Mouse (Mus musculus) brown adipose tissue, adult 24 weeks (tissue): ENCODE results near the gene Josd1. TPM values are rescaled to one million over a fixed set of nuclear protein-coding genes. Genes with fewer than 3 reads are reported as not detected.

Experiments
- H3K27ac ChIP-seq: fragments of 200-500 bp; replicated peaks from 2 replicates; pipeline ENCODE4 v1.5.1; 2012; ENCODE audit warnings: low read depth, mild to moderate bottlenecking, low read length
- H3K4me1 ChIP-seq: fragments of 200-500 bp; 2 replicates; pipeline ENCODE4 v1.6.1; 2012; ENCODE audit warnings: low read length, mixed read lengths; ENCODE audit not compliant: control insufficient read depth, insufficient read depth, insufficient read length
- H3K4me3 ChIP-seq: fragments of 200-500 bp; 2 replicates; pipeline ENCODE4 v1.5.1; 2012; ENCODE audit warnings: low read depth, mild to moderate bottlenecking, low read length, moderate library complexity; ENCODE audit not compliant: insufficient read depth
- polyA plus RNA-seq: library from polyadenylated mRNA; stranded (reverse); fragments of >200 nt; gene quantifications from 2 replicates; pipeline ENCODE4 v1.2.4, GENCODE M21; 2012; ENCODE audit not compliant: missing spikeins, insufficient read depth, insufficient read length

Josd1 gene
- polyA plus RNA-seq = 25.5 and 29.5 TPM in 2 replicates

DNA sequence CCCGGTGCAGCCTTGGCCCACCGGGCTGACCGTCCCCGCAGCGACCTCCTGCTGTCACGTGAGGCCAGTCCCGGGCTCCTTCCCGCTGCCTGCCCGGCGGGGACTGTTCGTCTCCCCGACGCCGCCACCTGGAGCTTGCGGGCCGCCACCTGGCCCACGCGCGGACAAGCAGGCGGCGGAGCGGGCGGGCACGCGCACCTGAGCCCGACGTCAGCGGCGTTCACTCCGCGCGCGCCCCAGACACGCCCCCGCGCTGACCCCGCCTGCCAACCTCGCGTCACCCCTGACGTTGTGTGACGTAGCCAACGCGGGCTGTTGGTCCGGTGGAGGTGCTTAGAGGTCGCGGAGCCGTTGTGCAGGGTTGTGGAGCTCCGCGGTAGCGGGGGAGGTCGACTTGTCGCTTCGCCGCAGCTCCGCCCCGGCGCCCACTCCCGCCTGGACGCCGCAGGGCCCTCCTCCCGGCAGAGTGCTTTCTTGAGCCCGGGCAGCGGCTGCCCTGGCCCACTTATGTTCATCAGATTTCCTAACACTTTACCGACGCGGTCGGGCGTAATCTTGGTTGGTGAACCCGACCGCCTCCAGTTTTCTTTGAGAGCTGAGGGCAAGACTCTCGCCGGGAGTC, at the start of gene Josd1:
Josd1 (minus strand) TSS at position 274 of the 622 bp plus-strand sequence.
- Histone ChIP-seq H3K4me1 (peaks cover 33% of the 10 kb centered on the region), H3K27ac (peak within 1 kb of the TSS; percentile 95), H3K4me3 (peak within 1 kb of the TSS; percentile 91)

DNA sequence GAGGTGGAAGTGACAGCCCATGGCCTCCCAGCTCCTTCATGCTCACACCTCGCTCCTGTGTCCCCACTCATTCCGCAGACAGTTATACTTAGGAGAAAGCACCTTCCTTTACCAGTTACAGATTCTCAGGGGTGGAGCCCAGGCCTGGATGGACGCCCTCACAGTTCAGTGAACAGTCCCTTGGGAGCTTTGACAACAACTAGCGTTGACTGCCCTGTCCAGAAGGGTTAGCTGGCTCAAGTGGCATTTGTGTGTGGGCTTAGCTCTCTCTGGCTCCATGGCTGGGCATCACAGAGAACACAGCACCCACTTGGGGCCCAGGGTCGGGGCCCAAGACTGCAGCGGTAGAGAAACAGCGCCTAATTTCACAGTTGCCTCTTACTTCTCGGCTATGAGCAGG, 46.6 kb upstream of the Josd1 start:
- Histone ChIP-seq H3K27ac (peak overlapping the region; percentile 99), H3K4me3 (peak overlapping the region; percentile 54), H3K4me1 (peaks cover 7% of the 10 kb centered on the region)

DNA sequence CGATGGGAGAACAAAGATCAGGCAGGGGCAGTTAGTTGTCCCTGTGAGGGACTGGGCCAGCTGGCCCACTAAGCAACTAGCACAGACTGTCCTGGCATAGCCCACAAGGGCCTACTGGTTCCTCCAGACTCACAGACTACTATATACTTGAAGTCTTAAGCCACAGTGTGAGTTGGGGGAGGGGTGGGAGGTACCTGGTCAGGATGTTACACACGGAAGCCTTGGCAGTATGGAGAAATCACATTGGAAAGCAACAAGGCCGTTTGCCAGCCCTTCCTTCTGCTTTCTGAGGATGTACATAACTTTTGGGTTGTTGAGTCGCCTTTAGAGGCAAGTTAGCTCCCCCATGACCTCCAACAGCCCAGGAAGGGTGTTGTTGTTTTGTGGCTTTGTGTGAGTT, 45.9 kb upstream of the Josd1 start:
- Histone ChIP-seq H3K27ac (peak overlapping the region; percentile 61), H3K4me1 (peaks cover 4% of the 10 kb centered on the region), H3K4me3 (peak overlapping the region; percentile 27; the same call in 1 of the 2 replicates)

DNA sequence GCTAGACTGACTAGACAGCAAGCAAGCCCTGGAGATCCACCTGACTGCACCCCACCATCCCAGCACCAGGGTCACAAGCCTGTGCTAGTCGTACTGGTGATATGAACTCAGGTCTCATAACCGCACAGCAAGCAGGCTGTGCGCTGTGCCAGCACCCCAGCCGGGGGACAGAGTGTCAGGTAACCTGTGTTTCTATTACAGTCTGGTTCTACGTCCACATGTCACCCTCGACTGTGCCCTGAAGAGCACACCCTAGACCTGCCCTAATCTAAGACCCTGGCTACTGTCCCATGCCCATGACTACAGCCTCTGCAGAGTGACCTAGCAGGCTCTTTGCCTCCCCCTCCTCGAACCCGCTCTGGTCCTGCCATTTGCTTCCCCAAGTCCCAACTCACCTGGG, 45.5 kb upstream of the Josd1 start:
- Histone ChIP-seq H3K4me1 (peaks cover 4% of the 10 kb centered on the region), H3K27ac (peak overlapping the region; percentile 1), H3K4me3 (0 out of 2 replicates have a peak overlapping the region, but pooled peaks have one; percentile 27)

DNA sequence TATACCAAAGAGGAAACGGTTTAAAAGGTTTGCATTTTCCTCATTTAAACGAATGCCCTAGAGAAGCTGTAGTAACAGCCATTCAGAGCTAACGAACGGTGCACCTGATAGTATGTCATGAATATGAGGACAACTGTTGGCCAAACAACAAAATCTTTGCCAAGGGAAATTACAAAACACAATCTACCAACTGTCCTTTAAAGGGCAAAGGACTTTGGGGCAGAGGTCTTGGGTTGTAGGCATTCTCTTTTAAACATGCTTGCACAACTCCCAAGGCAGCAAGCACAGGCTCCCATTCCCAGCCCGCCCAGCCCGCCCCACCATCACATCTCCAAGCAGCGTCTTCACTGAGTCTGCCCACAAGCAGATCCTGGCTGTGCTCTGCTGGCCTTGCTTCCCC, 43.8 kb upstream of the Josd1 start:
- H3K4me3 ChIP-seq = no peak overlapping the region
- H3K4me1 ChIP-seq = peaks cover 4% of the 10 kb centered on the region
- peak overlapping the region; percentile 41; the same call in 1 of the 2 replicates for H3K27ac ChIP-seq

DNA sequence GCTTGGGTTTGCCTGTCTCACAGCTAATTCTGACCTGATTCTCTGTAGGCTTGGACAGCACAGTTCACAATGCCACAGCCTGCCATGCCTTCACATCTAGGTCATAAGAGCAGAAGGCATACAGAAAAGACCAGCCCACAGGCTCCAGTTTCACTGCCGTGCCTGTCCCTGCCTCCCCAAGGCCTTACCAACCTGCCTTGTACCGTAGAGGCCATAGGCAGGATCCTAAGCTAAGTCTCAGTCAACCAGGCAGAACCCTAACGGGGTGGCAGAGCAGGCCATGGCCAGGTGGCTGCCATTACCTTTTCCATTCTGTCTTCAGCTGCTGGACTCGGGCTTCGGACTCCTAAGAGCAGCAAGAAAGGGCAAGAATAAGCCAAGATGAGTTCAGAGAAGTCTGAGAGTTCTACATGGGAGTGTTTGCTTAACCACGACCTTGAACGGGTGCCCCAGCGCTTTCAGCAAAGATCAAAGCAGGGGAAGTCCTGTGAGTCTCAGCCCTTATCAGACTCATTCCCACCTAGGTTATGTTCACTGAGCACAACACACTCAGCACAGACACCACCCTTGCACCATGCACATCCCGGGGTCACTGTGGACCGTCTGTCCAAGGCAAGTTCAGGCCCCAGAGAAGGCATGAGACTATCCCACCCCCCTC, 41.1 kb upstream of the Josd1 start:
- H3K4me3 ChIP-seq = no peak overlapping the region
- peak overlapping the region; percentile 46 for H3K27ac ChIP-seq

DNA sequence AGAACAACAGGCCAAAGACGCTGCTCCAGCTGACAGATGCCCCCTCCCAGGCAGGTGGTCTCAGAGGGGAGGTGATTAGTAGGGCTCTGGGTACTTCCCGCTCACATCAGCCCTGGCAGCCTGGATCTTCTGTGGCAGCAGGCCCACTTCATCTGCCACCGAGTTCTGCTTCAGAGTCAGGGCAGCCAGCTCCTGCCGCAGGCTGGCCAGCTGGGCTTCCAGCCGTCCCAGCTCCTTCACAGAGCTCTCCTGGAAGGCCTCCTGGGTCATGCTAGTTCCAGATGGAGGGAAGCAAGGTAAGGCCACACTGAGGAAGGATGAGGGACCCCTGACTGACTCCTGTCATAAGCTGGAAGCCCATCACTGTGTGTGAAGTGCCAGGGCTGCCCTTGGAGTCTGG, 40.6 kb upstream of the Josd1 start:
- Histone ChIP-seq H3K27ac (peak overlapping the region; percentile 46), H3K4me3 (no peak overlapping the region), H3K4me1 (no peaks in the 10 kb centered on the region; the same call in 1 of the 2 replicates)

More for the DNA sequence above, 41.1 kb upstream of the Josd1 start:
- peaks cover 3% of the 10 kb centered on the region for H3K4me1 ChIP-seq

DNA sequence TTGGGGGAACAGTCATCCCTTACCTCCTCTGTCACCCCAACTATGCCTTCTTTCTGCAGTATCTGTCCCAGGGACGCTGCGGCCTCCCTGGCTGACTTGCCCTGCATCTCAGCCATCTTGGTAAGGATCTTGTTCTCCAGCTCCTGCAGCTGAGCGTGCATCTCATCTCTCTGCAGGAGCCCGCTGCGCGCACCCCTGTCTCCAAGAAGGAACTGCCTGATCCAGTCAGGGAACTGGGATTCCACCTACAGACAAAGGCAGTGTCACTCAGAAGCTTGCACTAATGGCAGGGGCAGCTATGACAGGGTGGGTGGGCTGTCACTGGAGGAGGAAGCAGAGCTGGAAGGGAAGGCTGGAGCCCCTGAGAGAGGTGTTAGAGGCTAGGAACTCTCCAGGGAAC, 40.1 kb upstream of the Josd1 start:
- no peak overlapping the region for H3K4me3 ChIP-seq
- no peaks in the 10 kb centered on the region; the same call in 1 of the 2 replicates for H3K4me1 ChIP-seq
- H3K27ac ChIP-seq = no peak overlapping the region

DNA sequence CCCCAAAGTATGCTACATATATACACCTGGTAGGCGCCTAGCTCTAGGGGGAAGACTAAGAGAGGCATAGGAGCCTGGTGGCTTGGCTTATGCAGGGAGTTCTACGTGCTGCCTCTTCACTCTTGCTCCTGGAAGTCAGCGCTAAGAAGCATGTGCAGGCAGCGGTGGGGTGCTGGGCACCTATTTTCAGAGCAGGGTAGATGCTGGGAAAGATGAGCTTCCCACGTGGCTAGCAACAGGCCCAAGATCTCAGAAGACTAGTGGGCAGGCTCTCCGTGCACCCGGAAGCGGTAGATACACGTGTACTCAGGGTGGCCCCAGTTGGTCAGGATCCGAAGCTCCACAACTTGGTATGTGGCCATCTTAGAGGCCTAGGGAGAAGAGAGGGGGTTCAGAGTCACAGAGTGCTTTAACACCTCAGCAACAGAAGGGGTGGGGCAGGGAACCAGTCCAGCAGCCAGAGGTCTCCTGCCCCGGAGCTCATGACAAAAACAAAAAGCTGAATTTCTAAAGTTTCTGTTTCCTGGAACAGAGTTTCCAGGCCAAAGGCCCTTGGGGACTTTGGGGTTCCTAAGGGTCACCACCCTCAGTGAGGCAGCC, 37.6 kb upstream of the Josd1 start:
- no peaks in the 10 kb centered on the region for H3K4me1 ChIP-seq
- no peak overlapping the region for H3K4me3 ChIP-seq
- no peak overlapping the region for H3K27ac ChIP-seq

DNA sequence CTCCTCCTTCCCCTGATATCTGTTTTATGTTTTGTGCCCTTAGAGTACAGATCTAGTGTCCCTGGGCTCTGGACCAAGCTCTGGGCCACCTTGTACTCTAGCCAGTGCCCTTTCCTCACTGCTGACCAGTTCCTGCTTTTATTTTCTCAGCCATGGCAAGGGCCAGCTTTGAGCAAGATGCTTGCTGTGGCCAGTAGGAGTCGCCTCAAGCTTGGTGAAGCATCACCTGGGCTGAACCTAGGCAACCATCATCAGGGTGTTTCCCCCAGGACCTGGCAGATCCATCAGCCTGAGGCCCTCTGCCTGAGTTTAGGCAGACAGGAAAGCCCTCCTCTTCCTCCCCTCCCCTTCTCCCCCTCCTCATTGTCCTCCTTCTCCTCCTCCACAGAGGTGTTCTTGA, 35.7 kb upstream of the Josd1 start:
- Histone ChIP-seq H3K4me1 (no peaks in the 10 kb centered on the region), H3K27ac (no peak overlapping the region), H3K4me3 (no peak overlapping the region)

DNA sequence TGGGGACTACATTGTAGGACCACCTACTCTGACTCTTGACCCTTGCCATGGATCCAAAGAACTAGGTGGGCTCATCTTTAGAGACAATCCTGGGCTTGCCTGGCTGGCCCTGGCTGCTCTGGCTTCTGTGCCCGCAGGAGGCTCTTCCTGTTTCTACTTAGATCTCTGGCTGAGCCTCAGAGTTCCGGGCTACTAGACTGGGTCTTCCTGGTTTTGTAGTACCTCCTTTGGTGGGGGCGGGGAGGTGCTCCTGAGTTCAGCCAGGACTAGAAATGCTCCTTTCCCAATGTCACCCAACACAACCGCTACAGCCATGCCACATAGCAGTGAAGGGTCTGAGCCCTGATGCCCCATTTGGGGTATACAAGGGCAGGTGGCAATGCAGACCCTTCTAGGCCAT, 33.1 kb upstream of the Josd1 start:
- H3K27ac ChIP-seq = no peak overlapping the region
- H3K4me1 ChIP-seq = no peaks in the 10 kb centered on the region
- H3K4me3 ChIP-seq = no peak overlapping the region

DNA sequence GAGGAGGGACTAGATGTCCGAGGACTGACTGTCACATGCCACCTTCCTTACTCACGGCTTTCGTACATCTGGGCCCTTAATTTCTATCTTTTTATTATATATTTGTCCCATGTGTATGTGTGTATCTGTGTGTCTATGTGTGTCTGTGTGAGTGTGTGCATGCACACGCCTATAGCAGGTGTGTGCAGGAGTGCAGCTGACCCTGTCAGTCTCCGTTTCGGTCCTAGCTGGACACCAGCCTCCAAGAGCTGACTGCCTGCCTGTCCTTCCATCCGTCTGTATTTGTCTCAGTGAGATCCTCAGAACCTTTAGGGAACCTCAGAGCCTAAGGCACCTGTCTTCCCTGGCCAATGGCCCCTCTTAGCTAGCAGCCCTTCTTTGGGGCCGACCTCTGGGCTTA, 32.5 kb upstream of the Josd1 start:
- Histone ChIP-seq H3K4me3 (no peak overlapping the region), H3K4me1 (no peaks in the 10 kb centered on the region), H3K27ac (no peak overlapping the region)

DNA sequence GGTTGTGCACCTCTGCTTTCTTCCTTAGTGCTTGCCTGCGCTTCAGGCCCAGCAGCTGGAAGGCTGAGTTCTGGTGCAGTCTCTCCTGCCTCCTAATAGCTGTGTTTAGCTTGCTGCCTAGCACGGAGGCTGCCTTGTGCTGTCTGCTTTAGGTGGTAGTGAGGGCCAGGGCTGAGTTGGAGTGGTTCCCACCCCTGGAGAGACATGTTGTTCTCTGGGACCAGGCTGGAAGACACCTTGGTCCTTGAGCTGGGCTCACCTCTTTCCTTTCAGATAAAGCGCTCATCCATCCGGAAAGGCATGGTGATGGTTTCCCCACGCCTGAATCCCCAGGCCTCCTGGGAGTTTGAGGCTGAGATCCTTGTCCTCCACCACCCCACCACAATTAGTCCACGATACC, 29.0 kb upstream of the Josd1 start:
- H3K4me3 ChIP-seq = no peak overlapping the region
- H3K27ac ChIP-seq = no peak overlapping the region
- no peaks in the 10 kb centered on the region for H3K4me1 ChIP-seq

DNA sequence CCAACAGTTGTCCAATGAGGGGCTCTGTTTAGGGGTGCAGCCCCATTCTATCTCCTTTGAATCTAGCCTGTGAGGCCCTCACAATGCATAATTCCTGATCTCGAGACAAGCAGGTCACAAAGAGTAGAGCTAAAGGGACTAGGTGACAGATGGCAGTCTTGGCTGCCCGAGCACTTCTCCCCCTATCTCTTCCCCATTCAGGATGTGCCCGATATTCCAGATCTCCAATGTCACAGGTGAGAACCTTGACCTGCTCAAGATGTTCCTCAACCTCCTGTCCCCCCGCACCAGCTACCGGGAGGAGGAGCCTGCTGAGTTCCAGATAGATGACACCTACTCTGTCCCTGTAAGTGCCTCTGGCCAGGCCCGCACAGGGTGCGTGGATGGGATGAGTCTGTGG, 27.9 kb upstream of the Josd1 start:
- no peaks in the 10 kb centered on the region for H3K4me1 ChIP-seq
- no peak overlapping the region for H3K27ac ChIP-seq
- no peak overlapping the region for H3K4me3 ChIP-seq

DNA sequence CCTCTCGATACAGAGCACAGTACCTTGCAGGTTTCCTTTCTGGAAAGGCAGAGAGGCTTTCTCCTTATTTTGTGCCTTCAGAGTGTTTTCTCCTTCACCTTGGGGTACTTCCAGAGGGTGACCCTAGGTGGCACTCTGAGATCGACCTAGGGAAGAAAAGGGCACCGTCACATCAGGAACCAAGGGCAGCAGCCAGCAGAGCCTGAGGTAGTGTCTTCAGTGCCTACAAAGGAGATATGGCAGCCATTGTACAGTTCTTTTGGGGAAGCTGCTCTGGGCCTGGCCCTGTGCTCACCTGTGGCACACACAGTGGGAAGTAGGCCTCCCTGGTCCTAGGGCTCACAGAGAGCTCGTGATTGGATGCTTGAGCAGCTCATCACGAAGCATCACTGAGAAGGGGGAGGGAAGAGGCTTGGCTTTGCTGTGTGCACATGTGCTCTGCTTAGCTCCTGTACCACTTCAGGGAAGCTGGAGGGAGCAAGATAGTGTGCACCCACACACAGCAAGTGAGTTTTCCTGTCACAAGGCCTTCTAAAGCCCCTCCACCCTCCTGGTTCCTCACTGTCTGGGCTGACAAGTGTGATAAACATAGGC, 20.6 kb upstream of the Josd1 start:
- Histone ChIP-seq H3K27ac (no peak overlapping the region), H3K4me3 (no peak overlapping the region), H3K4me1 (no peaks in the 10 kb centered on the region)
